Mouse (Mus musculus): ENCODE measurements at regions not wholly inside any gene's neighbourhood (a gene's known extent, or its start where the extent isn't known, plus 50 kb on each side); places are given as distances from the start of the nearest gene placed in this dataset.
"Not testable (repeated sequence)": the region's sequence is repeated elsewhere in the genome, so short reads cannot be mapped to it uniquely, and the experiment has no call there.

DNA sequence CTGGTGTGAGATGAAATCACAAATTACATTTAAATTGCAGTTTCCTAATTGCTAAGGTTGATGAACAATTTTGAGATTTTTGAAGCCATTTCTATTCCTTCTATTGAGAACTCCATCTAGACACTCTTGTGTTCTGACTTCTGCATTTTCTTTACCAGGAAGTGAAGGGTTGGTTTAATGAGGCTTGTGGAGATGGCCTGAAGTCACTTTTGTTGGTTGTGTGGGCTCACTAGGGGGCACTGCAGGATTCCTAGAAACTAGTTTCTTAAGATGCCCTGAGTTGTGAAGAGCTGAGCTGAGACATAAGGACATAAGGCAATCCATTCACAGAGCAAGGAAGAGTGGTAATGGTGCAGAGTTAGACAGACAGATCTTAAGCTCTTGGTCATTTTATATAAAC lies 713.7 kb upstream of the Olfr1507 start:
- not testable (repeated sequence) for TF ChIP-seq CTCF, EP300 (IDR thresholded peaks at IDR 0.05; ENCODE audit: low read depth)

Measured in heart, postnatal 0 days (tissue).